Mouse (Mus musculus) left cerebral cortex, postnatal 36 days (tissue): Measurements from ENCODE around the gene Slc30a5. TPM values are rescaled to one million over a fixed set of nuclear protein-coding genes. Genes with fewer than 3 reads are reported as not detected.
"Not testable (repeated sequence)": the region's sequence is repeated elsewhere in the genome, so short reads cannot be mapped to it uniquely, and the experiment has no call there.

Experiments used
- DNase-seq, 2 experiments: peaks; one replicate each; pipeline ENCODE4 v3.0.0; 2021 to 2022; ENCODE audit warnings: low spot score in 2 of 2, mixed read lengths in 1 of 2
- intact Hi-C: fragments of 180-260 bp; cut with DNase I; formaldehyde crosslinking; loops from one replicate; pipeline ENCODE4 v1.15.1; 2025
- total RNA-seq, 2 experiments: library from RNA; stranded (reverse); gene quantifications; 2 replicates each; pipeline ENCODE4 v1.2.3; 2021

Slc30a5 gene
- total RNA-seq, 2 experiments from 2014 or later, result 44.7 to 46.4 TPM

GRCm38 (mm10) chr13:100843944-100844343, 10.7 kb upstream of the Slc30a5 start:
- intact Hi-C loops, result loop anchor here (10.0 kb wide), 1 partner anchor 1801 kb away; no protein-coding TSS in a partner anchor
- DNase-seq, result no peak

- intact Hi-C loops, result loop anchor here (10.0 kb wide), 1 partner anchor 1802 kb away; no protein-coding TSS in a partner anchor
- no peak for DNase-seq
Measured at GRCm38 (mm10) chr13:100843016-100843725, 9.9 kb upstream of the Slc30a5 start.

GRCm38 (mm10) chr13:100841741-100842140, 8.5 kb upstream of the Slc30a5 start:
- intact Hi-C loops, result loop anchor here (10.0 kb wide), 1 partner anchor 1803 kb away; no protein-coding TSS in a partner anchor
- no peak for DNase-seq

- DNase-seq, result no peak
- intact Hi-C loops, result no loop called here
Measured at GRCm38 (mm10) chr13:100834777-100835176, 1.6 kb upstream of the Slc30a5 start.

GRCm38 (mm10) chr13:100833640-100834002, 394 bp upstream of the Slc30a5 start:
- intact Hi-C loops, result no loop called here

GRCm38 (mm10) chr13:100832188-100832587, 1.0 kb downstream of the Slc30a5 start:
- no peak for DNase-seq
- intact Hi-C loops, result no loop called here

More at GRCm38 (mm10) chr13:100833640-100834002, 394 bp upstream of the Slc30a5 start:
- no peak for DNase-seq

- no peak for DNase-seq
- intact Hi-C loops, result no loop called here
Measured at GRCm38 (mm10) chr13:100831123-100831522, 2.1 kb downstream of the Slc30a5 start.

- DNase-seq, result no peak
- intact Hi-C loops, result no loop called here
Measured at GRCm38 (mm10) chr13:100825627-100826410, 7.4 kb downstream of the Slc30a5 start.

- intact Hi-C loops, result no loop called here
Measured at GRCm38 (mm10) chr13:100824916-100825315, 8.3 kb downstream of the Slc30a5 start.

GRCm38 (mm10) chr13:100824306-100824705, 8.9 kb downstream of the Slc30a5 start:
- no peak for DNase-seq
- intact Hi-C loops, result no loop called here

More at GRCm38 (mm10) chr13:100824916-100825315, 8.3 kb downstream of the Slc30a5 start:
- DNase-seq, result no peak

- no peak for DNase-seq
- intact Hi-C loops, result no loop called here
Measured at GRCm38 (mm10) chr13:100823863-100824262, 9.4 kb downstream of the Slc30a5 start.

- intact Hi-C loops, result no loop called here
- DNase-seq, result no peak
Measured at GRCm38 (mm10) chr13:100814451-100814850, 18.8 kb downstream of the Slc30a5 start.

- no peak for DNase-seq
- intact Hi-C loops, result no loop called here
Measured at GRCm38 (mm10) chr13:100805776-100806175, 27.5 kb downstream of the Slc30a5 start.

GRCm38 (mm10) chr13:100797171-100797570, 36.1 kb downstream of the Slc30a5 start:
- no peak for DNase-seq
- intact Hi-C loops, result no loop called here

GRCm38 (mm10) chr13:100789083-100789482, 44.1 kb downstream of the Slc30a5 start:
- intact Hi-C loops, result no loop called here
- DNase-seq, result no peak

- DNase-seq, intact Hi-C loops: not testable (repeated sequence)
Measured at GRCm38 (mm10) chr13:100788057-100788456, 45.2 kb downstream of the Slc30a5 start.

GRCm38 (mm10) chr13:100787316-100788010, 45.8 kb downstream of the Slc30a5 start:
- DNase-seq, result no peak
- intact Hi-C loops, result no loop called here

- peak; percentile 84 to 85 for DNase-seq
- intact Hi-C loops, result no loop called here
Measured at GRCm38 (mm10) chr13:100786414-100786867, 46.8 kb downstream of the Slc30a5 start, which contains the start of gene Ccnb1. Ccnb1 (minus strand) TSS chr13:100786570.

GRCm38 (mm10) chr13:100785806-100786413, 47.3 kb downstream of the Slc30a5 start:
- DNase-seq, result peak in 1 of 2 experiments; percentile 8
- intact Hi-C loops, result no loop called here
